Mouse (Mus musculus) liver, embryonic 11.5 days (tissue): ENCODE results near the gene Apof. TPM values are rescaled to one million over a fixed set of nuclear protein-coding genes. Genes with fewer than 3 reads are reported as not detected.
"Not testable (repeated sequence)": the region's sequence is repeated elsewhere in the genome, so short reads cannot be mapped to it uniquely, and the experiment has no call there.

ENCODE experiments used
- ATAC-seq: fragments of 200-750 bp; cut with Nextera tagmentation; replicated peaks from 2 replicates; pipeline ENCODE4 v1.8.0; 2017; ENCODE audit warnings: moderate number of reproducible peaks, mild to moderate bottlenecking, moderate TSS enrichment, moderate library complexity; ENCODE audit not compliant: low FRiP score
- DNase-seq: peaks from one replicate; pipeline ENCODE4 v3.0.0-alpha.2; 2017; ENCODE audit warnings: low spot score
- H3K27ac ChIP-seq: fragments of 300-500 bp; sonication (generic); 2 replicates; pipeline ENCODE4 v1.5.1; 2014; ENCODE audit warnings: mild to moderate bottlenecking, low read depth, low read length, control low read depth
- H3K27me3 ChIP-seq: fragments of 300-500 bp; sonication (generic); replicated peaks from 2 replicates; pipeline ENCODE4 v1.6.1; 2014; ENCODE audit warnings: low read length, mixed read lengths; ENCODE audit not compliant: control insufficient read depth, insufficient read depth
- H3K36me3 ChIP-seq: fragments of 300-500 bp; sonication (generic); 2 replicates; pipeline ENCODE4 v1.6.1; 2014; ENCODE audit warnings: mild to moderate bottlenecking, low read length, moderate library complexity, mixed read lengths; ENCODE audit not compliant: control insufficient read depth, insufficient read depth
- H3K4me1 ChIP-seq: fragments of 300-500 bp; sonication (generic); replicated peaks from 2 replicates; pipeline ENCODE4 v1.6.1; 2014; ENCODE audit warnings: low read length, mixed read lengths; ENCODE audit not compliant: control insufficient read depth, insufficient read depth
- H3K4me2 ChIP-seq: fragments of 300-500 bp; sonication (generic); 2 replicates; pipeline ENCODE4 v1.6.1; 2014; ENCODE audit warnings: mild to moderate bottlenecking, control low read depth, moderate library complexity
- H3K4me3 ChIP-seq: fragments of 300-500 bp; sonication (generic); 2 replicates; pipeline ENCODE4 v1.5.1; 2014; ENCODE audit warnings: low read depth, low read length, control low read depth
- H3K9ac ChIP-seq: fragments of 300-500 bp; sonication (generic); 2 replicates; pipeline ENCODE4 v1.6.1; 2014; ENCODE audit warnings: low read depth, low read length, control low read depth
- H3K9me3 ChIP-seq: fragments of 300-500 bp; sonication (generic); 2 replicates; pipeline ENCODE4 v1.6.1; 2016; ENCODE audit warnings: low read length, inconsistent platforms, mixed read lengths; ENCODE audit not compliant: control insufficient read depth
- WGBS: fragments of 180-500 bp; shearing (Covaris S2); extraction: QIAGEN DNeasy Blood & Tissue Kit; methylation state at CpG from one replicate; pipeline ENCODE4 v1.1.7; 2014; 5-methylcytosine and 5-hydroxymethylcytosine counted together
- polyA plus RNA-seq: library from polyadenylated mRNA; unstranded; fragments of >200 nt; fragmentation: Nextera tagmentation; extraction: Ambion mirVana; gene quantifications from 2 replicates; pipeline ENCODE4 v1.2.1, GENCODE M21; 2014

Apof gene
- polyA plus RNA-seq, 1 experiment from 2014 or later, result 25.0 TPM

DNA sequence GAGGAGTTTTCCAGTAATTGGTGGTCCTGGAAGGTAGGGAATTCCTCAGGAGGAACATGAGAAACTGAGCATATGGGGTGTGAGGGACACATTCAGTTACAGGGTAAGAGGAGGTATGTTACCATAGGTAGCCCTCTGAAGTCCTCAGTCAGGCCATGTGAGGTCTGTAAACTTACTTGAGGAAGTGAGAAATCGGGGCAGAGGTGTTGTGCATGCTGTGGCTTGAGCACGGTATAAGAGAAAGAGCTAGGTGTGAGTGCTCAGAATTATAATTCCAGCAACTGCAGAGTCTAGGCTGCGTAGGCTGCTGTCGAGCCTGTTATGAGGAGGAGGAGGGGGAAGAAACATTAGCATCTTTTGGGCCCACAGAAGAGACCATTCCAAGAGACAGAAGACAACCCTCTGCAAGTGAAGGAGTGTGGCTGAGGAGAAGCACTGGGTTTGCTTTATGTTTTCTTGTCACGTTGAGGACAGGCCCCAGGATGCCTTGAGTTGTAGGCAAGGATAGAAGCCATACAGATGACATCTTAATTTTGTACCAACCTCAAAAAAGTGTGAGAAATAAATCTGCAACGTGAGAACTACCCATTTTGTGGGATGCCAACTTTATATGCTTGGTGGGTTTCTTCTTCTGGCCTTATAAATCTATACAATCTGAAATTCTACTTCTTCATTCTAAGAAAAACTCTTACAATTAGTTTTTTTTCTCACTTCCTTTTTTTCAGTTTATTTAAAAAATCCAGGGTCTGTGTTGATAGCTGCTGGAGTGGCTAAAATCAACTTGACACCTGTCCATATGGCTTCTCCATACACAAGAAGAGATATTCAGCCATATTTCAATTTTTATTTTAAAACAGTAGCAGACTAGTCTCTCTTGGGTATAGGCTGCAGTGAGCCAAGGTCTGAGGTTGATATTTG lies 4.8 kb upstream of the Apof start:
- H3K4me2 ChIP-seq, result no peak overlapping the region
- no peak overlapping the region for H3K4me3 ChIP-seq
- H3K9me3 ChIP-seq, result no peaks in the 10 kb centered on the region
- no peak overlapping the region for H3K27ac ChIP-seq
- WGBS, result 77% methylated on average over 6 of the region's 6 CpGs
- H3K36me3 ChIP-seq, result no peaks in the 10 kb centered on the region
- no peak overlapping the region for H3K9ac ChIP-seq
- no peaks in the 10 kb centered on the region for H3K27me3 ChIP-seq
- no peak for DNase-seq
- no peak for ATAC-seq
- H3K4me1 ChIP-seq, result no peaks in the 10 kb centered on the region; the same call in 1 of the 2 replicates

DNA sequence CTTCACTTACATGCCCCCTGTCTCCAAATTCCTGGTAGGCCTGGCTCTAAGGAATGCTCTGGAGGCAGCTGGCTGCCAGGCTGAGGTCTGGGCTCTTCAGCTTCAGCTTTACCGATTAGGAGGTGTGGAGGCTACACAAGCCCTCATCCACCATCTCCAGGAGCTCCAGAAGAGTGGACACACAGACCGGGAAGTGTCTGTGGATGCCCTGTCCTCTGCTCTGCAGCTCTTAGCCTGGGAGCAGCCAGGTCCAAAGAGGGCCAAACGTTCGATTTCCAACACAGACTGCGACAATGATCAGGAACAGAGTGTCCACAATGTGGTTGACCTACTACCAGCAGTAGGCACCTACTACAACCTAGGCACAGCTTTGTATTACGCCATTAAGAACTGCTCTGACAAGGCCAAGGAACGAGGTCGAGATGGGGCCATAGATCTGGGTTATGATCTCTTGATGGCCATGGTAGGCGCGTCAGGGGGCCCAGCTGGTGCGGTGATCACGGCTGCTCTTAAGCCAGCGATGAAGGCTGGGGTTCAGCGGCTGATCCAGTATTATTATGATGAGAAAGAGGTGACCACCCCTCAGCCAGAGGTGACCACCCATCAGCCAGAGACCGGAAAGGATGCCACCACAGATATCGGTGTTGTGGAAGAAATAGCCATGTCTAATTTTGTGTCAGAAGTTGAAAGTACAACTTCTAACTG lies 887 bp downstream of the Apof start:
- Histone ChIP-seq H3K4me2 (peak overlapping the region; percentile 82), H3K27me3 (no peaks in the 10 kb centered on the region), H3K4me1 (peaks cover 6% of the 10 kb centered on the region), H3K36me3 (no peaks in the 10 kb centered on the region), H3K9me3 (no peaks in the 10 kb centered on the region), H3K27ac (no peak overlapping the region), H3K4me3 (peak overlapping the region; percentile 77), H3K9ac (no peak overlapping the region; the same call in 1 of the 2 replicates)
- 84% methylated on average over 16 of the region's 16 CpGs for WGBS
- ATAC-seq (no peak), DNase-seq (no peak)

DNA sequence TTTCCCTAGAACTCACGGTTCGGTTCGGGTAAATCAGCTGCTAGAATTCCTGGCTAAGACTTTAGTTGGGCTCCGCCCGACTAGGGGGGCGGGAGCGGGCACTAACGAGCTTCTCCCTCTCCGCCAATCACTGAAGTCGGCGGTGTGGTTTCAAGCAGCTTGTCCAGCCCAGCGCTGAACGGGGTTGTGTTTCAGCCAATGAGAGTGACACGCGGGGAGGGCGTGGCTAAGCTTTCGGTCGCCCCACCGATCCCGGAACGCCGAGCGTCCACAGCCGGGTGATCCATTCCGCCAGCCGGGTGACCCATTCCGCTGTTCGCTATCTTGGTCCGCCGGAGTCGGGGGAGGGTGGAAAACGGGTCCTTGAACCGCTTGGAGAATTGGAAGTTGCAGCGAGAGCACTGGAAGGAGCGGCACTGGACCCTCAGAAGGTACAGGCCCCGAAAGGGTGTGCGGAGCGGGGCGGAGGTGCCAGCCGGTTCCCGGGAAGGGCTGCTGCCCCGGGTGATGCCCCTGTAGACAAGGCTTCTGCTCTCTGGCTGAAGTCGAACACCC lies 1.9 kb downstream of the Apof start, which contains the start of gene Stat2:
TSS of gene Stat2 (plus strand) at position 273 of the 555 bp plus-strand sequence.
- Histone ChIP-seq H3K4me1 (peaks cover 6% of the 10 kb centered on the region), H3K27ac (peak within 1 kb of the TSS; percentile 67; the same call in 1 of the 2 replicates), H3K9ac (peak within 1 kb of the TSS; percentile 78), H3K27me3 (no peaks in the 10 kb centered on the region), H3K4me2 (peak within 1 kb of the TSS; percentile 82), H3K4me3 (peak within 1 kb of the TSS; percentile 77), H3K9me3 (no peaks in the 10 kb centered on the region), H3K36me3 (no peaks in the 10 kb centered on the region)
- DNase-seq, result peak; percentile 94
- peak; percentile 99 for ATAC-seq
- WGBS, result under 1% methylated on average over 43 of the region's 43 CpGs

DNA sequence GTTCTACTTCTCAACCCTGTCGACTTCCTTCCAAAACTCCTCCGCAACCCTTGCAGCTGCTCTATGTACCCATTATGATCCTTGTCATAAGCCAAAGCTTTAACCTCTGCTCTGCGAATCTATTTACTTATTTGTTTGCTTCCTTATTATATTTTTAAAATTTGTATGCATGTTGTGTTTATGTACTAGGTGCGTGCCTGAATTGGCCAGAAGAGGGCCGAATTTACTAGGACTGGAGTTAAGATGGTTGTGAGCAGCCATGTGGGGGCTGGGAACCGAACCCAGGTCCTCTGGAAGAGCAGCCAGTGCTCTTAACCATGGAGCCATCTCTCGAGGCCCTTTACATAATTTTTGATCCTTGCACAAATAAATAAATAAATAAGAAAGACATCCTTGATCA lies 2.4 kb downstream of the Apof start:
- no peaks in the 10 kb centered on the region for H3K27me3 ChIP-seq
- H3K4me1 ChIP-seq, result peaks cover 6% of the 10 kb centered on the region
- H3K9ac ChIP-seq, result peak overlapping the region; percentile 78
- ATAC-seq (no peak), DNase-seq (no peak)
- WGBS, result 35% methylated on average over 7 of the region's 7 CpGs
- H3K4me3 ChIP-seq, result peak overlapping the region; percentile 77
- H3K9me3 ChIP-seq, result no peaks in the 10 kb centered on the region
- H3K4me2 ChIP-seq, result peak overlapping the region; percentile 82
- no peaks in the 10 kb centered on the region for H3K36me3 ChIP-seq
- peak overlapping the region; percentile 67; the same call in 1 of the 2 replicates for H3K27ac ChIP-seq

DNA sequence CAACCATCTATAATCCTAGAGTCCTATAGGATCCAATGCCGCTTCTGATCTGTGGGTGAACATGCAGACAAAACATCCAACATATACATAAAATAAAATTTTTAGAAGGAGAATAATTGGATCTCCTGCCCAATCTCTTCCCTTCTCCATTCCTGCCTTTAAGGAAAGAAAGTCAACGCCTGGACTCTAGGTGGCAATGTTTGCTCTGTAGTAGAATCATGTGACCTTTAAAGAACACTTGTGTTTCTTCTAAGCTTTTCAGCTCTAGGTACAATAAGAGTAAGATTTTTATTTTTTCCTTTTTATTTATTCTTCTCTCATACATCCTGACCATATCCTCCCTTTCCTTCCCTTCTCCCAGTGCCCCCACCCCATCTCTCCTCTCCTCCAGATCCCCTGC lies 3.4 kb downstream of the Apof start:
- Histone ChIP-seq H3K9me3 (no peaks in the 10 kb centered on the region), H3K4me3 (no peak overlapping the region), H3K27ac (no peak overlapping the region), H3K9ac (no peak overlapping the region), H3K4me2 (no peak overlapping the region; the same call in 1 of the 2 replicates), H3K27me3 (no peaks in the 10 kb centered on the region), H3K4me1 (peaks cover 6% of the 10 kb centered on the region), H3K36me3 (no peaks in the 10 kb centered on the region)
- no peak for DNase-seq
- no peak for ATAC-seq
- 55% methylated on average over 2 of the region's 2 CpGs for WGBS

DNA sequence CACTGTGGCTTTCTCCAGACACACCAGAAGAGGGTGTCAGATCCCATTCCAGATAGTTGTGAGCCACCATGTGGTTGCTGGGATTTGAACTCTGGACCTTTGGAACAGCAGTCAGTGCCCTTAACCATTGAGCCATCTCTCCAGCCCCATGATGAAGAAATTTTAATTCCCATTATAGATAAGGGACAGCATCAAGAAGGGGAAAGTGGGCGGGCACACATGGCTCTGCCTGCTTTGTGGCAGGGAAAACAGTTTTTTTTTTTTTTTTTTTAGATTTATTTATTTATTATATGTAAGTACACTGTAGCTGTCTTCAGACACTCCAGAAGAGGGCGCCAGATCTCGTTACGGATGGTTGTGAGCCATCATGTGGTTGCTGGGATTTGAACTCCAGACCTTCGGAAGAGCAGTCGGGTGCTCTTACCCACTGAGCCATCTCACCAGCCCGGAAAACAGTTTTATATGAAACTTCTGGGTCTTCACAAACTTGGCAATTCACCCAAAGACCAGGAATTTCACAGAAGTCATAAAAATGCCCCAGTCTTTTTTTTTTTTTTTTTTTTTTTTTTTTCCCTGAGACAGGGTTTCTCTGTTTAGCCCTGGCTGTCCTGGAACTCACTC lies 4.5 kb downstream of the Apof start:
- H3K9ac ChIP-seq, H3K4me3 ChIP-seq, H3K4me1 ChIP-seq, H3K4me2 ChIP-seq, H3K36me3 ChIP-seq, H3K27me3 ChIP-seq, H3K27ac ChIP-seq, DNase-seq, H3K9me3 ChIP-seq, ATAC-seq: not testable (repeated sequence)
- 81% methylated on average over 4 of the region's 7 CpGs for WGBS

DNA sequence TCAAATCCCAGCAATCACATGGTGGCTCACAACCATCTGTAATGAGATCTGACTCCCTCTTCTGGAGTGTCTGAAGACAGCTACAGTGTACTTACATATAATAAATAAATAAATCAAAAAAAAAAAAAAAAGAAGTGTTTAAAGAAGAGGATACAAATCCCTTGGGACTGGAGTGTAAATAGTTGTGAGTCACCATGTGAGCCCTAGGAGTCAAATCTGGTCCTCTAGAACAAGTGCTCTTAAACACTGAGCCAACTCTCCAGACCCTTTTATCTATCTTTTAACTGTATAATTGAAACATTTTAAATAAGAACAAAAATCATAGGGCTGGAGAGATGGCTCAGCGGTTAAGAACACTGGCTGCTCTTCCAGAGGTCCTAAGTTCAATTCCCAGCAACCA lies 6.9 kb downstream of the Apof start:
- ATAC-seq, H3K27me3 ChIP-seq, H3K9me3 ChIP-seq, H3K9ac ChIP-seq, H3K4me2 ChIP-seq, H3K27ac ChIP-seq, H3K4me1 ChIP-seq, H3K4me3 ChIP-seq, DNase-seq: not testable (repeated sequence)
- WGBS, result 92% methylated on average over 1 of the region's 1 CpGs
- peaks cover 11% of the 10 kb centered on the region for H3K36me3 ChIP-seq

DNA sequence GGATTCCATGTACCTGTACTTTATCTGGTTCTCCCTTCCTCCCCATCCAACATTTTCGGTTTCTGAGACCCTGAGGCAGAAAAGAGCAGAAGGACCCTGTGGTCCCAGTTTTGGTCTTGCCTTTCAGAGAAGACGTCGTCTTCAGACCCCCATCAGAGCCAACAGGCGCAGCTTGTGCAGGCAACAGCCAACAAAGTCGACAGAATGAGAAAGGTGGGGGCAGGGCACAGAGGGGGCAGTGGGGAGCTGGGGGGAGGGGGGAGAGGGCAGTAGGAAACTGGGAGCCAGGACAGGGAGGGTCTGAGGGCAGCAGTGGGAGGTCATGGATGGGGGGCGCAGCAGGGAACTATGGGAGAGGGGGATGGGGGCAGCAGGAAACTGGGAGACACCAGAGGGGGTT lies 9.7 kb downstream of the Apof start:
- DNase-seq (no peak), ATAC-seq (no peak)
- H3K36me3 ChIP-seq, result peaks cover 19% of the 10 kb centered on the region
- no peaks in the 10 kb centered on the region for H3K27me3 ChIP-seq
- no peak overlapping the region for H3K4me3 ChIP-seq
- no peak overlapping the region for H3K9ac ChIP-seq
- H3K4me1 ChIP-seq, result no peaks in the 10 kb centered on the region
- H3K4me2 ChIP-seq, result no peak overlapping the region
- H3K9me3 ChIP-seq, result no peaks in the 10 kb centered on the region
- no peak overlapping the region for H3K27ac ChIP-seq
- WGBS, result 66% methylated on average over 6 of the region's 6 CpGs
